ENCODE assay signal across 10 mouse cellular contexts in genomic region chr2:34031001-34031412, GRCm38 (mm10).
DNase-seq lines count a peak whose midpoint lies in the region; ATAC-seq and TF ChIP-seq lines count a peak whose summit lies in the region.
"Had no signal": no experiment of that assay in that cellular context is flagged by ENCODE, and none has a peak within 500 bp of the region (broad histone marks: within the 10 kb centered on the region; RNA-seq: fewer than 3 reads in every experiment).

No protein-coding gene starts in this region.

- peaks cover 8% of the 10 kb centered on the region for H3K4me1 ChIP-seq in kidney, postnatal 0 days (replicated peaks; ENCODE audit: insufficient read depth, low read length)
- H3K4me1 ChIP-seq in midbrain, embryonic 10.5 days, result peaks cover 44% of the 10 kb centered on the region

- ATAC-seq in kidney, postnatal 0 days (replicated peaks; ENCODE audit: low FRiP score, low read depth), result no peak
- ATAC-seq: Patski had no signal

- H3K9ac ChIP-seq in kidney, postnatal 0 days (ENCODE audit: low read depth, low read length), result no peak overlapping the region

- 0 out of 2 replicates have a peak overlapping the region, but pooled peaks have one; percentile 13 for H3K27ac ChIP-seq in kidney, postnatal 0 days
- peak overlapping the region; percentile 59 for H3K27ac ChIP-seq in midbrain, embryonic 10.5 days (replicated peaks)

- H3K27me3 ChIP-seq in kidney, postnatal 0 days (ENCODE audit: insufficient read depth, low read length), result no peaks in the 10 kb centered on the region
- peaks cover 12% of the 10 kb centered on the region for H3K27me3 ChIP-seq in midbrain, embryonic 10.5 days (ENCODE audit: low read depth, poor library complexity, severe bottlenecking)

- H3K36me3 ChIP-seq in kidney, postnatal 0 days (ENCODE audit: insufficient read depth, low read length), result no peaks in the 10 kb centered on the region
- no peaks in the 10 kb centered on the region for H3K36me3 ChIP-seq in midbrain, embryonic 10.5 days

- no peak overlapping the region for H3K4me2 ChIP-seq in kidney, postnatal 0 days (ENCODE audit: low read length)

- 20% methylated on average over 11 of the region's 11 CpGs for WGBS in kidney, postnatal 0 days
- 21% methylated on average over 11 of the region's 11 CpGs for WGBS in midbrain, embryonic 10.5 days

- no peak for DNase-seq in kidney, postnatal 0 days (ENCODE audit: low spot score)
- no peak for DNase-seq in kidney, postnatal 4 days
- DNase-seq in adrenal gland, postnatal 10 days, result peak; percentile 32
- DNase-seq in fibroblast of lung, adult 2 months (ENCODE audit: low read depth), result peak; percentile 46
- DNase-seq in midbrain, embryonic 10.5 days (ENCODE audit: low spot score), result no peak
- DNase-seq in frontal cortex, postnatal 36 days (ENCODE audit: low spot score in 2 of 2), result no peak
- DNase-seq in cerebellum, adult 8-10 months, result no peak
- no peak for DNase-seq in thymus, postnatal 25 days
- DNase-seq: cerebellum, adult 11 months had no signal

- no peaks in the 10 kb centered on the region for H3K9me3 ChIP-seq in kidney, postnatal 0 days (replicated peaks; ENCODE audit: low read length)
- H3K9me3 ChIP-seq in midbrain, embryonic 10.5 days (replicated peaks), result no peaks in the 10 kb centered on the region

- TF ChIP-seq CTCF in kidney, postnatal 0 days (IDR thresholded peaks at IDR 0.05; ENCODE audit: low read depth), result no peak

- H3K4me3 ChIP-seq in kidney, postnatal 0 days (replicated peaks; ENCODE audit: low read depth, low read length), result no peak overlapping the region
- no peak overlapping the region for H3K4me3 ChIP-seq in midbrain, embryonic 10.5 days

Comparison
In these comparisons a context has a peak if more than half of its experiments do, and no peak if none do; other contexts are left out.
1. DNase-seq: peak in adrenal gland, postnatal 10 days (single experiment) and fibroblast of lung, adult 2 months (single experiment); none in kidney, postnatal 0 days (single experiment), kidney, postnatal 4 days (0 of 2), midbrain, embryonic 10.5 days (single experiment), frontal cortex, postnatal 36 days (0 of 2), cerebellum, adult 8-10 months (single experiment) and thymus, postnatal 25 days (single experiment).